Mouse (Mus musculus): ENCODE results near the gene Sptb.

GRCm38 (mm10) chr12:76579806-76580205 lies 130.5 kb downstream of the Sptb start:
- TF ChIP-seq CTCF (IDR thresholded peaks at IDR 0.05; ENCODE audit: control insufficient read depth, insufficient read depth, low read length) (no peak), POLR2A (IDR thresholded peaks at IDR 0.05; ENCODE audit: borderline replicate concordance, control insufficient read depth, low read depth, low read length) (no peak)
